Mouse (Mus musculus): ENCODE measurements around the gene Ephb1. TPM values are rescaled to one million over a fixed set of nuclear protein-coding genes. Genes with fewer than 3 reads are reported as not detected.

The Ephb1 gene
- total and polyA plus RNA-seq, 3 experiments = not detected

- Histone ChIP-seq H3K4me2 (ENCODE audit: insufficient read depth, low read depth, poor library complexity, severe bottlenecking) (no peak overlapping the region), H3K9ac (ENCODE audit: insufficient read depth, low read depth) (no peak overlapping the region), H3K4me3 (replicated peaks in 1 of 3; ENCODE audit: low read depth in 2 of 3, low read length in 2 of 3, poor library complexity in 1 of 3) (no peak overlapping the region), H3K4me1 (ENCODE audit: control insufficient read depth in 1 of 2, insufficient read depth in 2 of 2) (no peaks in the 10 kb centered on the region), H3K27ac (ENCODE audit: insufficient read depth, low read depth) (no peak overlapping the region), H3K36me3 (replicated peaks in 1 of 2; ENCODE audit: control insufficient read depth in 1 of 2, insufficient read depth in 1 of 2, low read length in 1 of 2) (no peaks in the 10 kb centered on the region), H3K9me3 (replicated peaks; ENCODE audit: low read length) (peaks cover 61% of the 10 kb centered on the region), H3K27me3 (replicated peaks) (no peaks in the 10 kb centered on the region), H3K79me2 (replicated peaks; ENCODE audit: control insufficient read depth, extremely low read depth, insufficient read depth, poor library complexity, severe bottlenecking) (no peaks in the 10 kb centered on the region)
- in situ Hi-C loops (cut with MboI; ENCODE audit: low pct_ligation_motif_present, low pct_unique_long_range_greater_than_20kb, low sequenced_read_pairs) = no loop called here
- TF ChIP-seq TBP (conservative IDR thresholded peaks at IDR 0.05; ENCODE audit: low read depth, low read length) (no peak), PAX5 (IDR thresholded peaks at IDR 0.05; ENCODE audit: low read length) (no peak), CTCF (conservative IDR thresholded peaks at IDR 0.05 in 1 of 2, IDR thresholded peaks at IDR 0.05 in 1 of 2; ENCODE audit: low read depth in 2 of 2, low read length in 2 of 2) (no peak), NRF1 (IDR thresholded peaks at IDR 0.05; ENCODE audit: low read depth, low read length) (no peak), TCF12 (IDR thresholded peaks at IDR 0.05; ENCODE audit: low read depth, low read length) (no peak), ZMIZ1 (IDR thresholded peaks at IDR 0.05; ENCODE audit: low read depth, low read length) (no peak), RAD21 (IDR thresholded peaks at IDR 0.05; ENCODE audit: low read depth, low read length) (no peak), ZNF384 (IDR thresholded peaks at IDR 0.05; ENCODE audit: low read depth, low read length) (no peak), USF2 (conservative IDR thresholded peaks at IDR 0.05; ENCODE audit: low read depth, low read length) (no peak), NELFE (IDR thresholded peaks at IDR 0.05; ENCODE audit: low read depth, low read length) (no peak), MAX (IDR thresholded peaks at IDR 0.05; ENCODE audit: low read length) (no peak), POLR2AphosphoS2 (IDR thresholded peaks at IDR 0.05; ENCODE audit: low read depth, low read length) (no peak), CHD1 (IDR thresholded peaks at IDR 0.05; ENCODE audit: low read depth, low read length) (no peak)
- no peak for DNase-seq (ENCODE audit: extremely low read depth)
- dilution Hi-C loops (cut with MboI; ENCODE audit: extremely low pct_ligation_motif_present, extremely low pct_unique_long_range_greater_than_20kb, low sequenced_read_pairs) = no loop called here
These were observed 329.4 kb downstream of the Ephb1 start for GRCm38 (mm10) chr9:102025141-102025540.

- Histone ChIP-seq H3K79me2 (replicated peaks; ENCODE audit: control insufficient read depth, extremely low read depth, insufficient read depth, poor library complexity, severe bottlenecking) (no peaks in the 10 kb centered on the region), H3K9me3 (replicated peaks; ENCODE audit: low read length) (peaks cover 55% of the 10 kb centered on the region), H3K27me3 (replicated peaks) (no peaks in the 10 kb centered on the region), H3K4me1 (ENCODE audit: control insufficient read depth in 1 of 2, insufficient read depth in 2 of 2) (no peaks in the 10 kb centered on the region), H3K36me3 (replicated peaks in 1 of 2; ENCODE audit: control insufficient read depth in 1 of 2, insufficient read depth in 1 of 2, low read length in 1 of 2) (no peaks in the 10 kb centered on the region), H3K4me2 (ENCODE audit: insufficient read depth, low read depth, poor library complexity, severe bottlenecking) (no peak overlapping the region), H3K9ac (ENCODE audit: insufficient read depth, low read depth) (no peak overlapping the region), H3K27ac (ENCODE audit: insufficient read depth, low read depth) (no peak overlapping the region), H3K4me3 (replicated peaks in 1 of 3; ENCODE audit: low read depth in 2 of 3, low read length in 2 of 3, poor library complexity in 1 of 3) (no peak overlapping the region)
- dilution Hi-C loops (cut with MboI; ENCODE audit: extremely low pct_ligation_motif_present, extremely low pct_unique_long_range_greater_than_20kb, low sequenced_read_pairs) = no loop called here
- in situ Hi-C loops (cut with MboI; ENCODE audit: low pct_ligation_motif_present, low pct_unique_long_range_greater_than_20kb, low sequenced_read_pairs) = no loop called here
- no peak for DNase-seq (ENCODE audit: extremely low read depth)
- no peak for TF ChIP-seq RAD21 (IDR thresholded peaks at IDR 0.05; ENCODE audit: low read depth, low read length)
- no peak for TF ChIP-seq USF2 (conservative IDR thresholded peaks at IDR 0.05; ENCODE audit: low read depth, low read length)
- no peak for TF ChIP-seq POLR2AphosphoS2 (IDR thresholded peaks at IDR 0.05; ENCODE audit: low read depth, low read length)
- TF ChIP-seq E2F4 (IDR thresholded peaks at IDR 0.05; ENCODE audit: insufficient replicate concordance, low read depth, low read length) = no peak
- no peak for TF ChIP-seq MEF2A (IDR thresholded peaks at IDR 0.05; ENCODE audit: borderline replicate concordance, low read depth, low read length)
These were observed 339.0 kb downstream of the Ephb1 start for GRCm38 (mm10) chr9:102015516-102015915.

Data from CH12.LX (cell line).